Mouse (Mus musculus) lung, postnatal 25 days (tissue): Measurements from ENCODE around the gene Gbp9.
"Not testable (repeated sequence)": the region's sequence is repeated elsewhere in the genome, so short reads cannot be mapped to it uniquely, and the experiment has no call there.

Experiments
- DNase-seq: peaks from one replicate; pipeline ENCODE4 v3.0.0; 2022; ENCODE audit warnings: low spot score

The Gbp9 gene

DNA sequence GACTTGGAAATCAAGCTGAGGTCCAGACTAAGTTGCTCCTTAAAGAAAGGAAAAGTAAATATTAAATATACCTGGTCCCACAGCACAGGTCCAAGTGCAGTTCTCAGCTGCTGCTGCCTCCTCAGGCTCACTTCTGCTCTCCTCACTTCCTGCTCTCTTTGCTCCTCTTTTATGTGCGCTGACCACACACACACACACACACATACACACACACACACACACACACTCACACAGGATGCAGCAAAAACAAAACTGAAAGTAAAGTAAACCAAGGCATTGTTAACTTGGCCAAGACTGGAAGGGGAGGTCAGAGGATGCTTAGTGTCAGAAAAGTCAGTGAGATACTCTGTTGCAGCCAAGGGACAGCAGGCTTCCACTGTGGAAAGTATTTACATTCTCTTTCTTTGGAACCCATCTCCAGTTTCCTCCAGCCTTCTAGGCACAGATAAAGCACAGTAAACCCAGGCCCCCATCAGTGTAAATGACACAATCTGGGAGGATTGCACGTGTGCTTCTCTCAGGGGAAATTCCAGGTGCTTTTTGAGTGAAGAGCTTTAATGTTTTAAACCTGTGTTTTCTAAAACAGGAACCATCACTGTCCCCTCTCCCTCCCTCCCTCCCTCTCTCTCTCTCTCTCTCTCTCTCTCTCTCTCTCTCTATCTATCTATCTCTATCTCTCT, at the start of gene Gbp9, which contains the start of the genes Gbp8 and Gbp4:
Gene Gbp9, minus strand, starts transcription at position 131 of the 680 bp plus-strand sequence.
Gene Gbp8, minus strand, starts transcription at position 132 of the 680 bp plus-strand sequence.
Gene Gbp4, minus strand, starts transcription at position 178 of the 680 bp plus-strand sequence.
- peak; percentile 40 for DNase-seq

DNA sequence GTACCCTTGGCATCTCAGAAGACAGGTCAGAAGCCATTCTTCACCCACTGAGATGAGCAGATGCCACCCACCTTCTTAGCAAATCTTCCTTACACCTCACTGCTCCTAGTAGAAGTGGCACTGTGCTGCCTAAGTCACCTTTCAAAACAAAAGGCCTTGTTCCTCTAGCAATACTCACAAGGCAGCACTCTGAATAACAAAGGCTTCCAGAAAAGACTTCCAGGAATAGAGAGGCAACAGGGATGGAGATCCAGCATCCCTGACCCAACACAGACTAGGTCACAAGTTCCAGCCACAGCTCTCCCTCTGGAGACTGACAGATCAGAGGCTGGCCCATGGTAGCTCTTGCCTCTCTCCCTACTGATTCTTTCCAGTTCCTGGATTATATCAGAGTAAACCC, 42.1 kb upstream of the Gbp9 start:
- DNase-seq: no peak

DNA sequence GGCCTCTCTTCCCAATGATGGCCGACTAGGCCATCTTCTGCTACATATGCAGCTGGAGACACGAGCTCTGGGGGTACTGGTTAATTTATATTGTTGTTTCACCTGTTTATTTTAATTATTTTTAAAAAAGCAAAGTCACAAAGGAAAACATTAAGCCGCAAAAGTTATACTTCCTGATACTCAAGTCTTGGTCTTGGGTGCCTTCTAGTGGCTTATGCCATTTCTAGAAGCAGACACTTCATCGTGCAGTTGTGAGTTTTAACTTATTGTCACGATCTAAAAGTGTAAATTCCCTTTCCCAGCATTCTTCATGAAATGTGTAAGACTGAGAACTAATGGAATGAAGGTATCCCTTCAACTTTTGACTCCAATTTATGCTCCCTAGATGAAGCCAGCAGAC, 17.2 kb upstream of the Gbp9 start:
- DNase-seq: no peak

DNA sequence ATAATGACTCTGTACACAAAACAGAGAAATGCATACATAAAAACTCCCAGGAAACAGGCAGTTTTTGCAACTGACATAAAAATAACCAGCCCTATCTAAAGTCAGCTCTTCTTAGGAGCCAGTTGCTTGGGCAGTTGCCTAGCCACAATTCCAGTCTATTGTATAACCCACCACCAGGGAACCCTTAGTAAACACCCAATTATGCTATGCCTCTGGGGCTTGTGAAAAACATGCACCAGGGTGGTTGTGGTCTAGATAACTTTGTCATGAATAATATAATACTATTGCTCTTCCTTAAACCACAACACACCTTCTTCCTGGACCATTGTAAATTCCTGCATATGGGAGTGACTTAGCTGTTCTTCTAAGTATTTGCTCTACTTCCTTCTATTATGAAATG, 14.7 kb upstream of the Gbp9 start:
- no peak for DNase-seq

DNA sequence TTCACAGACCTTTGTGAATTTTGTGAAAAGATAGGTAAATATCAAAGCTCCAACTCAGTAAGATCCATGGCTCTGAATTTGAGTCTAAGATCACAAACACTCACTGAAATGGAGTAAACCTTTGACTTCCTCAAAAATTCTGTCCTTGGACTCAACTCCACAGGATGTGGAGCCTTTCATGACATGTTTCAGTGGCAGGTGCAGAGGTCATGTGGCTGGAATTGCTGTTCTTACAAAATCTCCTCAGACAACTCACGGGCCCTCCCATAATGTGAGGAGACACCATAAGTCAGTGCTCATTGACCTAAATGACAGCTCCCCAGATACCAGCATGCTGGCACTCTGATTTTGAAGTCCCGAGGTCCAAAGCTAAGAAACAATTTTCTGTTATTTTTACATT, 8.7 kb upstream of the Gbp9 start:
- not testable (repeated sequence) for DNase-seq

DNA sequence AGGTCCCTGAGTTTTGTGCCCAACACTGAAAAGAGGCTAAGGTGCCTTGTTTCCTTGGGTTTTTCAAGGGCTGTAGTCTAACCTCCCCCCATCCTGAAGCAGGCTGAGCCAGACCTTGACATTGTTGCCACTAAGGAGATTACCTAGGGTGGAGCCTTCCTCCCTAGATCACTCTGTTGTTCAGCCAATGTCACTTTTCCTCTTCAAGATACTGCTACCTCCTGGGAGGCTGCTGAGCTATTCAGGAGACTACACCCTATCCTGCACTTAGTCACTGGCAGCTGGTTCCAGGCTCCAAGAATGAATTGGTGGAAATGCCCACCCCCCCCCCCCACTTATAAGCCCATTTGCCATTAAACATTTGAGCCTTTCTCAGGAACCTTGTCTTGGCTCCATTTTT, 7.1 kb upstream of the Gbp9 start:
- DNase-seq: peak; percentile 52

DNA sequence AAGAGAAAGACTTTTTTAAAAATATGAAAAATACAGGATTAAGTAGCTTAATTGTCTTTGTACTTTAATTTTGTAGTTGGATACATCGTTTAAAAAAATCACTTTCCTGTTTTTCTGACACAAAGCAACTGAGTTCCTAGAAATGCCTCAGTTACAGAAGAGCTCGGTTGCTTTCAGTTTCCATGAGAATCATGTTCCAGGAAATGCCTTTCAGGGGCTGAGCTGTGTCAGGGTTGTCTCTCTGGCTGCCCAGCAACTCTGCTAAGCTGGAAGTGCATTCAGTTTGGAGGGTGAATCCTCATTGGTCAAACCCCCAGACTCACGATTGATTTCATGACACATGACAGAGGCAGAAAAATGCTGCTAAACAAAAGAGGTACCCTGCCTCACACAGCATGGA, 6.4 kb upstream of the Gbp9 start:
- DNase-seq: peak; percentile 42

DNA sequence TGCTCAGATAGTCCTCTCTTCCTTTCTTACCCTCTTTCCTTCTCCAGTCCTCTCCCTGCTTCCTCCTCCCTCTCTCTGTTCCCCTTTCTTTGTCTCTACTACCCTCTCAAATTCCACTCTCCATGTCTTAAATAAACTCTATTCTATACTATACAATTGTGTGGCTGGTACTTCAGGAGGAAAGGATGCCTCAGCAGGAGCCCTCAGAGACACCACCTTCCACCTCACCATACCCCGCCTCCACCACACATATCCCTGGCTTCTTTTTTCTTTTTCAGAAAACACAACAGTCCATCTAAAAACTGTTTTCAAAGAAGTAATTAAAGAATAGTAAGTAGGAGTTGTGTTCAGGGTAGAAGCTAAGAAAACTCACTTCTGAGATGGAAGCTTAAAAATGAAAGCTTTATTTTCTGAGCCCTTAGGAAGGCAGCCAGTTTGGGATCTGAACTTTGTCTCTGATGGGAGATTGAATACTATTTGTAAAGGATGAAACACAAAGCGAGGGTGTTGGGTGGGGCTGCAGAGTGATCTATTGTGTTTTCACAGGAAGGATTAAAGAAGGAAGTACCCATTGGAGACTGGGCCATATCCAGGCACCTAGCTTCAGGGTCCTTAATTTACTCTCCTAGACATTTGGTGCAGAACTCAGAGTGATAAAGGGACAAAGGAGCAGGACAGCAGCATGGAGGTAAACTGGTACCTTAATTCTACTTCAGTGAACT, 911 bp upstream of the Gbp9 start:
- DNase-seq: not testable (repeated sequence)

DNA sequence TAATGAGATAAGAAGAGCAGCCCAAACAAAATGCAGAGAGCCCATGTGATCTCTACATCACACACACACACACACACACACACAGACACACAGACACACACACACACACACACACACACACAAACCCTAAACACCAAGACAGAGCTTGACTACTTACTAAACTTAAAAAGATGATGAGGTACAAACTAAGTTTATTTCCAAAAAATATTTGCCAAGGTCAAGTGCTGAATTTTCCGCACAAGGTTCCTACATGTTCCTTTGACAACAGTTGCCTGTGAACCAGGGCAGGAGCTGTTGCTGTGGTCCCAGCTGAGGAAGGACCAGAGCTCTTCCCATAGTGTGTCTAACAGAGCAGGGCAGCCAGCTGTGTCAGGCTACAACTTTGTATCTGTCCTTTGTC, 433 bp downstream of the Gbp9 start:
- no peak for DNase-seq

DNA sequence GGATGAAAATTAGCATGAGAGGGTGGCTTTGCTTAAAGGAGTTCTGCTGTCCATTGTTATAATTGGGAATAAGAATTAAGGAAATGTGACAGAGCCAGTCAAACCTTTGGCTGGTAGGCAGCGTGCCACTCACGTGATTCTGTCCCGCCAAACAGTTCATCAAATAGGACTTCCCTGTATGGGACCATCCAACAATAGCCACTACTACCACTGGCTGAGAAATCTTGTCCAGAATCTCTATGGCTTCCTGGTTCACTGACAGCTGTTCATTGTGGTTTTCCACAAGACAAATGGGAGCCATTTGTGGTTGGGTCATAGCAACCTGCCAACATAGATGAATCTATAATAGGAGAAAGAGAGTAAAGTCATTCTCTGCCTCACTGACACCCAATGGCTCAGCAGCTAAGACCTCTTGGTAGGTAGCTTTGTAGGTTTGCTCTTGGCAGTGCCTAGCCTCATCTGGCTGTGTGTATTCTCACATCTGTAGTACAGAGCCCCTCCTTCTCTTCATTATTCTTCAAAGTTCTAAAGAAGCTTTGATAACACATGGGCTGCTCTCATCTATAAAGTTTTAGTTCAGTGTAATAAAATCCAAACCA, 2.5 kb downstream of the Gbp9 start:
- peak; percentile 55 for DNase-seq

DNA sequence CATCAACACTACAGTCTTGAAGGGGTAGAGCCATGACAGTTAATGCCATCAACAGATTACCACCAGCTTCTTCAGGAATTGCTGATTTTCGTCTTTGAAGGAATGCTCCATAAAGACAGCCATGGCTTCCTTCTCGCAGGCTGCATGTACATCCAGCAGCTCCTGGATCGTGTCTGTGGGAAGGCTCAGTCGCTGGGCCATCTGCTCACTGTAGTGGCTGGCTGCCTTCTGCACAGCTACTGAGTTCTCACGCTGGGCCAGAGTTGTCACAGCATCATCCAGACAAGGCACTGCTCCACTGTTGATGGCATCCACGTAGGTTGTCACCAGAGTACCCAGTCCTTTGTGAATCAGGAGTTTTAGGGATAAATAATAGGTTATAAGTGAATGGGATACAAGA, 17.6 kb downstream of the Gbp9 start:
- DNase-seq: not testable (repeated sequence)

DNA sequence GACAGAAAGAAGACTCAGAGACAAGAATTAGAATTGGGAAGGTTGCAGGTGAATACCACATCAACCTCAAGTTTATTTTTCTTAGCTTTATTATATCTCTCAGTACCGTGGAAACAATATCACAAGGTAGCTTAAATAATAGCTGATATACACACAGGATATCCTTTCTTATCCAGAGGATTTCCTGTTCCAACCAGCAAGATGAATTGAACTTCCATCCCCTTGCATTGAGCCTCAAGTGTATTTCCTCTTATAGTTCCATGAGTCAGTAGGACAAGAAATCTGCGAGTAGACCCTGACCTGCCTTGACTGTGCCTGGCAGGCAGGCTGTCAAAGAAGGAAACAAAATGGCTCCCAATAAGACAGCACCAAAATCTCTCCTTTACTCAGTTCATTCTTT, 23.6 kb downstream of the Gbp9 start:
- DNase-seq: no peak

DNA sequence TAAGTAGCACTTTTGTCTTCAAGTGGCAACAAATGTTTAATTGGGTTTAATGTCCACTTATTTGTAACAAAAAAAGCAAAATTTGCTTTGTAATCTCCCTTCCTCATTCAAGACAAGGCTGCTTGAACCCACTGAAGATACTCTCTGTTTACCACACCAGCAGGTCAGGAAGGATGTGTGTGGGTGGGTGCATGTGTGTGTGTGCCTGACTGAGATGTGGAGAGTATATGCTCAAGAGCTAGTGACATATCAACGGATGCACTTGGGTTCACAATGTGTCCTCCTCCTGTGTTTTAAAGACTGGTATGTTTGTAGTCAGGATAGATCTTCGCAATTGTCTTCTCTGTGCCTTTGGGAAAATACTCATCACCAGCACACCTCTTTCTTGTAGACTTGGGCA, 24.6 kb downstream of the Gbp9 start:
- DNase-seq: peak; percentile 58

DNA sequence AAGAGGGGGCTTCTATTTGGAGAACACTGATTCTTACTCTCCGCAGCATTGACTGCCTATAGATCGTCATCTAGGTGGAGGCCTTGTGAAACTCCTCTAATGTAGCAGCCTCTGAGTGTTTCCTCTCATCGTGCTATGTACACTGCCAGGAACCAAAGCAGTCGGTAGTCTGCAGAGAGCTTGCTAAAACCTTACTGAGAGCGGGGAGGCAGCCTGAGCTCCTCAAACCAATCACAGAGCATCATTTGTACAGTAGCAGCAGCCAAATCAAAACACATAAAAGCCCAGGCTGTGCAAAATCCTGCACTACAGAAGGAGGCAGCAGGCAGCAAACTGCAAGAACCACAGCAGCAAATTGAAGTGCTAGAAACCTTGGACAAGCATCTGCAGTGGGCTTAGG, 25.7 kb downstream of the Gbp9 start:
- no peak for DNase-seq

DNA sequence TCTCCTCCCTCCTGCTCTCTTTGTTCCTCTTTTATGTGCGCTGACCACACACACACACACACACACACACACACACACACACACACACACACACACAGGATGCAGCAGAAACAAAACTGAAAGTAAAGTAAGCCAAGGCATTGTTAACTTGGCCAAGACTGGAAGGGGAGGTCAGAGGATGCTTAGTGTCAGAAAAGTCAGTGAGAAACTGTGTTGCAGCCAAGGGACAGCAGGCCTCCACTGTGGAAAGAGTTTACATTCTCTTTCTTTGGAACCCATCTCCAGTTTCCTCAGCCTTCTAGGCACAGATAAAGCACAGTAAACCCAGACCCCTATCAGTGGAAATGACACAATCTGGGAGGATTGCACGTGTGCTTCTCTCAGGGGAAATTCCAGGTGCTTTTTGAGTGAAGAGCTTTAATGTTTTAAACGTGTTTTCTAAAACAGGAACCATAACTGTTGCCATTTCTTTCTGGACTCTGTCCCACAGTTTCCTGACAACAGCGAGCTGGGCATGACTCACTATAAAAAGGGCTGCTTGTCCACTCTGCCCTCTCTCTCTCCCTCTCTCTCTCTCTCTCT, 29.0 kb downstream of the Gbp9 start:
- peak; percentile 85 for DNase-seq

DNA sequence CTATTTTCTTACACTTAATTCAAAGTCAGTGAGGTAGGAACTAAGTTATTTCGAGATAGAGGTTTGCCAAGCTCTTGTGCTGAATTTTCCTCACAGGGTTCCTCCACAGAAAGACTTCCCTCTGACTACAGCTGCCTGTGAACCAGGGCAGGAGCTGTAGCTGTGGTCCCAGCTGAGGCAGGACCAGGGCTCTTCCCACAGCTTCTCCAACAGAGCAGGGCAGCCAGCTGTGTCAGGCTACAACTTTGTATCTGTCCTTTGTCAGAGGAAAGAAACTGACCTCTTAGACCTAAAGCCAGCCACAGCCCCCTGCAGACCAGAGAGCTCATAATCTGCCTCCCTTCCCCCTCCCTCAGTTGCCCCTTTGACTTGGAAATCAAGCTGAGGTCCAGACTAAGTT, 29.6 kb downstream of the Gbp9 start:
- not testable (repeated sequence) for DNase-seq

DNA sequence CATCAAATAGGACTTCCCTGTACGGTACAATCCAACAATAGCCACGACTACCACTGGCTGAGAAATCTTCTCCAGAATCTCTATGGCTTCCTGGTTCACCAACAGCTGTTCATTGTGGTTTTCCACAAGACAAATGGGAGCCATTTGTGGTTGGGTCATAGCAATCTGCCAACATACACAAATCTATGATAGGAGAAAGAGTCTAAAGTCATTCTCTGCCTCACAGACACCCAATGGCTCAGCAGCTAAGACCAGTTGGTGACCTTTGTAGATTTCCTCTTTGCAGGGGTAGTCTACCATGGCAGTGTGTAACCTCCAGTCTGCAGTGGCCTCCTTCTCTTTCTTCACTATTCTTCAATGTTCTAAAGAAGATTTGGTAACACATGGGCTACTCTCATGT, 33.6 kb downstream of the Gbp9 start:
- not testable (repeated sequence) for DNase-seq

DNA sequence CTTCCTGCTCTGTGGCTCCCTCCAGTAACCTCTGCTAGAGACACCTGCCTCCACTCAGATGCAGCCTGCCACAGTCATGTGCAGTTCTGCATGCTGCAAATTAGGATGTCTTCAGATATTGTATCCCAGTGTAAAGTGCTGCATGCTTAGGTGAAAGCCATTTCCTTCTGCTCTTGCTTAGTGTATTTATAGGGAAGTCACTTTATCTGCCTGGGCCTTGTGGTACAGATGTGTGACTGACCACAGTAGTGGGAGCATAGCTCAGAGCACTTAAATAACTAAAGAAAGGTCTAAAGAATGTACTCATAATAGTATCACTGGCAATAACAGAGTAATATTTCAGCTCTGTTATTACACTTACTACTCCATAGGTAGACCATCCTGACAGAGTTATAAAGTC, 57.4 kb downstream of the Gbp9 start:
- DNase-seq: no peak

DNA sequence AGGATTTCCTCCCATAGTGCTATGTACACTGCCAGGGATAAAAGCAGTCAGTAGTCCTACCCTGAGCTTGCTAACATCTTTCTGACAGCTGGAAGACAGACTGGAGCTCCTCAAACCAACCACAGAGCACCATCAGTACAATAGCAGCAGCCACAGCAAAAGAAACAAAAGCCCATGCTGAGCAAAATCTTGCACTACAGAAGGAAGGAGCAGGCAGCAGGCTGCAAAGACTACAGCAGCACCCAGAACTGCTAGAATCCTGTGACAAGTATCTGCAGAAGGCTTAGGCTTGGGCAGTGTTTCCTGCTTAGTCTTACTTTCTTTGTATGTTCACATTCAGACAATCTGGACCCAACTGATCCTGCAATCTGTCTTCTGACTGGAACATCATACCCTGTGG, 71.0 kb downstream of the Gbp9 start:
- DNase-seq: not testable (repeated sequence)

DNA sequence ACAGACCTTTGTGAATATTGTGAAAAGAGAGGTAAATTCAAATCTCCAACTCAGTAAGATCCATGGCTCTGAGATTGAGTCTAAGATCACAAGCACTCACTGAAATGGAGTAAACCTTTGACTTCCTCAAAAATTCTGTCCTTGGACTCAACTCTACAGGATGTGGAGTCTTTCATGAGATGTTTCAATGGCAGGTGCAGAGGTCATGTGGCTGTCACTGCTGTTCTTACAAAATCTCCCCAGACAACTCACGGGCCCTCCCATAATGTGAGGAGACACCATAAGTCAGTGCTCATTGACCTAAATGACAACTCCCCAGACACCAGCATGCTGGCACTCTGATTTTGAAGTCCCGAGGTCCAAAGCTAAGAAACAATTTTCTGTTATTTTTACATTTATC, 74.9 kb downstream of the Gbp9 start:
- not testable (repeated sequence) for DNase-seq

DNA sequence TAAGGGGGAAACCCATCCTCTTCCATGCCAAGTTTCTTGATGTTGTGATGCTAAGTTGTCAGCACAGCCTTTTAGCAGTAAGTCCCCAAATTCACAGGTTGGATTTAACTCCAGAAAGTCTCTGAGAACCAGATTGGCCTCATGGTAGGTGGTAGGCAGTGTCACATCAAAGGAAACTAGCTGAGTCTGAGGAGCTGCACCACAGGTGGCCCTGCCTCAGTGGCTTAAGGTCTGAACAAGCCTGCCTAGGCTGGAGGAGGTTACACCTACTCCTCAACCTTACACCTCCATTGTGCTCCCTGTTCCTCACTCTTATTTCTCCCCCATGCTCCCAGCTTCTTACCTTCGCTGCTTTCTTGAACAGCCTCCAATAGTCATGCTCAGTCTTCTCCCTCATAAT, 76.0 kb downstream of the Gbp9 start:
- no peak for DNase-seq

DNA sequence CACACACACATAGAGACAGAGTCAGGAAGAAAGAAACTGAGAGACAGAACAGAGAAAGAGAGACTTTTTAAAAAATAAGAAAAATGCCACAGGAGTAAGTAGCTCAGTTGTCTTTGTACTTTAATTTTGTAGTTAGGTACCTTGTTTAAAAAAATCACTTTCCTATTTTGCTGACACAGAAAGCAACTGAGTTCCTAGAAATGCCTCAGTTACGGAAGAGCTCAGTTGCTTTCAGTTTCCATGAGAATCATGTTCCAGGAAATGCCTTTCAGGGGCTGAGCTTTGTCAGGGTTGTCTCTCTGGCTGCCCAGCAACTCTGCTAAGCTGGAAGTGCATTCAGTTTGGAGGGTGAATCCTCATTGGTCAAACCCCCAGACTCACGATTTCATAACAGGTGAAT, 76.9 kb downstream of the Gbp9 start:
- DNase-seq: not testable (repeated sequence)

DNA sequence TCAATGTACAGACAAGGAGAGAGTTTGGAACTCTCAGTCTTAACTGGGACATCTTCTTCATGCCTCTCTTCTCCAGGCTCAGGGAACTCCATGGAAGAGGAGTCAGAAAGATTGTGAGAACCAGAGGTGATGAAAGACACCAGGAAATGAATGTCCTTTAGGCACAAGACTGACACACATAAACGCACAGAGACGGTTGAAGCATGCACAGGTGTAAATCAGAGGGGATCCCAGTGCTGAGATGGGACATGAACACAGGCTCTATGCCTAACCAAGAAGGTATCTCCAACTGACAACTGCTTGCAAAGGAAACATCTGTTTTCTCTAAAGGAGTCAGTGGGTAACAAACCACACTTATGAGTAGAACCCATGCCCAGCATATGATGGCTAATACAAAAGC, 79.1 kb downstream of the Gbp9 start:
- no peak for DNase-seq
